Mouse (Mus musculus): Measurements from ENCODE around the gene Zfp488.

Gene Zfp488

DNA sequence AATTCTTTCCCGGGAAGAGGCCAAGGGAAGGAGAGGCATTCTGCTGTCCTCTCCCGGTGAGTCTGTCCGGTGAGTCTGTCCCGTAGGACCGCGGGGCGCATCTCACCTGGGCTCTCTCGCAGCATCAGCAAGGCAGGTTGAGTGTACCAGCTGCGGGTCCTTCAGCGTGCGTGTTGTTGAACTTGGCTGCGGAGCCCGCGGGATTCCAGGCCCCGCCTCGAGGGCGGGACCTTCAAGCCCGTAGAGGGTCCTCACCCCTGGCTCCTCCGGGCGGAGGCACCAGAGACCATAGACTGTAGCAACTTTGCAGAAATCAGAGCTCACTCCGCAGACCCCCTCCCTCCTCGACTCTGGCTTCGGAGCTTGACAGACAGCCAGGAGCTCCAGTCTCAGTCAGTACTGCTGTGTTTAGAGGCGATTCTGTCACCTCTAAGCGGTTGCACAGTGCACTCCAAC, at the start of gene Zfp488:
Gene Zfp488, minus strand, starts transcription at position 161 of the 456 bp plus-strand sequence.
- DNase-seq (ENCODE audit: low read depth), result no peak

DNA sequence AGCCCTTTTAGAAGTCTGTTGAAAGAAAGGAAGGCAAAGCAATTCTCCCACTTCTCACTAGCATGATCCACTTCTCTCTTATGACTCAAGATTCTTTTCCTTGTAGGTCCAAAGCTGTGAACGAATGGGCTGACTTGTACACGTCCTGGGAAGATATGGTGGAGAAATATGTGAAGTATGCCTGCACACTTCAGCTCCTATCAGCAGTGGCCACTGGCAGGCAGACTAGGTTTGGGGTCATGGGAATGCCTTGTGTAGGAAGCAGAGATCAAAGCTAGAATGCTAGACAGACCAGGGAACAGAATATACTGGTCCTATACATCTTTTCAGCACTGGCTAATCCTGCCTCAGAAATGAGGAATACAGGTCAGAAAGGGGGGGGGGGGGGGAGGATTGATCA, 48.1 kb upstream of the Zfp488 start:
- DNase-seq (ENCODE audit: low read depth), result no peak

DNA sequence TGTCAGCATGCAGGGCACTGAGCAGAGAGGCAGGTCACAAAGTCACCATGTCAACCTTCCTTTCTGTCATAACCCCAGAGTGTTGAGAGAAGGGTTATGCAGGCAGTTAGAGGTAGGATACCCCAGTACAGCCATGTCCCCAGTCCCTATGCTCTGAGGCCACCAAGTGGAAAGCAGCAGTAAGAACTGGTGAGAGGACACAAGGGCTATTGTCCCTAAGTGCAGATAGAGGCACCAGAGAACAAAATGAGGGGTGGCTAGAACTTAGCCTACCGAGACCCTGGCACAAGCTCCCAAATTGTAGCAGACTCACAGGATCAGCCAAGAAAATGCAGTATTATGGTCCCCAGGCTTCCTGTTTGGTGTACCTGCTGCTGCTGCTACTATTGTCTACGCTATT, 38.4 kb upstream of the Zfp488 start:
- no peak for DNase-seq (ENCODE audit: low read depth)

DNA sequence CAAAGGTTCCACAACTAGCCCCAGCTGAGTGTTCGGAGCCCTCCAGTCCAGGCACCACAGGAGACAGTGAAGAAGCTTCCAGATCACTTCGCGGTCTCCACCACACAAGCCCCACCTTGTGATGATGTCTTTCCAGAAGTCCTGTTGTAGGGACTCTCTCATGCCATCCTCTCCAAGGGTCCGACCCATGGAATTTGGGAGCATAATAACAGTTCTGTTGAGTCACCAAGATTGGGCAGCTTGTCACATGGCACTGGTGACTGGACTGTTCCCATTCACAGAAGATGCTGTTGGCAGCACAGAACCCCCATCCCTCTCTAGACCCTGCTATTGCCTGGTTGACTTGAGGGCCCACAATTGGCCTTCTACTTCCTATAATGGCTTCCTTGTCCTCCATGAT, 37.8 kb upstream of the Zfp488 start, which contains the start of gene Gm5460:
Gene Gm5460, plus strand, starts transcription at position 378 of the 400 bp plus-strand sequence.
- no peak for DNase-seq (ENCODE audit: low read depth)

DNA sequence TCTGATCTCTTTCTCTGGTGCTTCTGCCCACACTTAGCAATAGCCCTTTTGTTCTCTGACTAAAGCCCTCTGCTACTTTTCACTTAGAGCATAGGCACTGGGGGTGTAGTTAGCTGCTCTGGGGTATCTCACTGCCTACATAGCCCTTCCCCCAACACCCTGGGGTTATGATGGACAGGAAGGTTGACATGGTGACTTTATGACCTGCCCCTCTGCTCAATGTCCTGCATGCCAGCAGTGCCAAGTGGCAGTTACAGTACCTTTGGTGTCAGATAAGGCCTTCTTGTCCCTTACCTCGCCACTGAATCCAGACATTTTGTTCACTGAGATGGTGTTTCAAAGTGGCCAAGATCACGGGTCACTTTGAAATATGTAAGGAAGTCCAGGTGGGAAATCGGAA, 36.5 kb upstream of the Zfp488 start, which contains the start of gene Gm30083:
Gene Gm30083, minus strand, starts transcription at position 120 of the 400 bp plus-strand sequence.
- DNase-seq (ENCODE audit: low read depth), result no peak

DNA sequence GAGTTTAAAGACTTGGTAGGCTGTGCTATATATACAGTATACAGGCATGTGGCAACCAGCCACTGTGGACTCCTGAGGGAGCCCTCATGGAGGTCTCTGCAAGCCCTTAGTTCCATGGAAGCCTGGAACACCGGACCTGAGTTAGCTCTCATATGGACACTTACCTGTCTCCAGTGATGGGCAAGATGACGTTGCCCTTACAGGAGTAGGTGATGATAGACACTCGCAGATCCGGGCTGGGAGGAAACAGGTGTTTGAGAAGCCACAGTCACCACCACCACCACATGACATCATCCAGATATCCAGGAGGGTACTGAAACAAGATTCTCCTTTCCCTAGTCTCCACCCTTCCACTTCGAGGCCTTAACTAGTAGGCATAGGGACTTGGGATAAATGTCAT, 23.8 kb upstream of the Zfp488 start:
- no peak for DNase-seq (ENCODE audit: low read depth)

DNA sequence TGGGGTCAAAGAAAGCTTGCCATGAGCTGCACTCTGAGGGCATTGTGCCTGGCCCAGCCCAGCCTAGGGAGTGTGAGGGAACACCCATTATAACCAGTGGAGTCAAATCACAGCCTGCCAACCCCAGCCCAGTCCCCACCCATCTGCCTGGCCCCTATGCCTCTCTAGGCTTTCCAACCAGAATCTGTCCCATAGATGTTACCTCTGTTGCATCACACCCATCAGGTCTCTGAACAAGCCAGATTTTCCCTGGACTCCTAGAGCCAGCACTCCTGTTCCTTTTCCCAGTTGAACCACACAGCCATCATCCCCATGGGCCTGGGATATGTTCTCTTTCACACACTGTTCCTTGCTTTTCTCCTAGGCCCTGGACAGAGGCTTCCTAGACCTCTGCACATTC, 22.9 kb upstream of the Zfp488 start:
- DNase-seq (ENCODE audit: low read depth), result no peak

DNA sequence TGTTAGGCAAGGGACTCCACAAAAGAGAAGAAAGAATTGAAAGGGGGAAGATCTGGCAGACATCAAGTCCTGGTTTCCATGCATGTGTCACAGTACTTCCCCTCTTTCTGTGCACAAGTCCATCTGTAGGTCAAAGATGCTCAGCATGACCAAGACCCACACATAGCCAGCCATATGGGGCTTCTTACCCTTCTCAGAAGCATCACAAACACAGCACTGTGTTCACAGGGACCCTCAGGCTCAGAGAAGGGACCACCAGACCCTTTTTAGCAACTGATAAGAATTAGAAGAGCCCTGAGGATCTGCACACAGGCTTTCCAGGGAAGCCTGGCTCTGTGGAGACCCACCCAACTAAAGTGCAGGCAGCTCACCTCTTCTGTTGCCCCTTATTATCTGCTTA, 21.5 kb upstream of the Zfp488 start:
- DNase-seq (ENCODE audit: low read depth), result no peak

DNA sequence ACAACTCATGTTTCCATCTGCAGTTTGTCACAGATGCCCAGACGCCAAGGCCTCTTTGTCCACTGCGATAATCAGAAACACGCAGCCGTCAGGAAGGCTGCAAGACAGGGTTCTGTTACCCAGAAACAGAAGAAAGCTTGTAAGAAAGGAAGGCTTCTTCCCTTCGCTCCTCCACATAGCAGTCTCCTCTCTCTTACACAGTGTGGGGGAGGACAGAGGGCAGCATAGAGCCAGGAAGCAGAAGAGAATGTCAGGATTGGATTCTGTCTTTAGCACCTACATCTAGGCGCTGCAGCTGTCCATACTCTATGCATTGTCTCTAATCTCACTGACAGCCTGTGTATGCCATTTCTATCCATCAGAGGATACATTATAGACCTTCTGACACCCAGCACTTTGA, 18.9 kb upstream of the Zfp488 start:
- DNase-seq (ENCODE audit: low read depth), result no peak

DNA sequence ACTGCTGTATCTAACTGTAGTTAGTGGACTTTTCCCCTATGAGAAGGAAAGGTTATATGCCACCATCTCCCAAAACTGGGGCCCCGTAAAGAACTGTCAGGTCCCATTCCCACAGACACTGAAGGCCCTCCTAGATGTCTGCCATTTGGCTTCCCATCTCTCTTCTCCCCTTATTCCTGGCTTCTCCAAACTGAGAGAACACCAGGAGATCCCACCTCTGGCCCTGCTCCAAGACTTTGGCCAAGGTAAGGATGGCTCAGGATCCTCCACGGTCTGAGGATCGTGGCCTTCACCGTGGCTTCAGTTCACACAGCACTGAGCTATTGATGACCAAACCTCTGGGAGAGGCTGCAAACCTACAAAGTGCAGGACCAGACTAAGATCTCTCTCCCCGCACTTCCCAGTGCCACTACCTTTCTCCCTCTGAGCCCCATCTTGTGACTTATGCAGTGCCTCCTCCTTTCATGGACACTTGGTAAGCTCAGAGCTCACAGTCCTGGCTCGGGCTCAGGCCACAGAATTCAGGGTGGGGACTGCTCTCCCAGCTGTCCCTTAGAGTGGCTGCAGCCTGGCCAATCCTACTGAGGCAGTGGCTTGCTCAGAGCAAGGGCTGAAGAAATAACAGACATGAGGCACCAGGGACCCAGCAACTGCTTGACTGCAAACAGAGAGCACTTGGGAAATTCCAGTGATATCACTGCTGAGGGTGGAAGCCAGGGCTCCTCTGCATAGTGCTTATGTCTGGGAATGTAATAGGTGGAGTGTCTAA, 15.1 kb upstream of the Zfp488 start:
- DNase-seq (ENCODE audit: low read depth), result no peak

DNA sequence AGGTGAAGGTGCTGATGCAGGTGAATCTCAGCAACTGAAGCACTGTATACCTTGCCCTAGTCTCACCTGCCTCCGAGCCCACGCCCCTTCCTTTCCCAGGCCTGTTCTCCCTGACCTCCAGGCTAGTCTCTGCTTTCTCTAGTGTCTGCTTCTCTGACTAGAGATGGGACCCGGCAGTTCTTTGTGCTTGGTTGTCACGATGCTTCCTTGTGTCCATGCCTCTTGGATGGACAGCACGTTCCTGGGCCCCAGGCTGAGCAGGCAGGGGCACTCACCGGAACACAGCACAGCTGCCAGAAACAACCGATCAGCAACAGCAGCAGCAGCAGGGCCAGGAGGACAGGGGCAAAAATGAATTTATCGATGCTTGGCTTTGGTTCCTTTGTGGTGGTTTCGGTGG, 14.5 kb upstream of the Zfp488 start:
- no peak for DNase-seq (ENCODE audit: low read depth)

DNA sequence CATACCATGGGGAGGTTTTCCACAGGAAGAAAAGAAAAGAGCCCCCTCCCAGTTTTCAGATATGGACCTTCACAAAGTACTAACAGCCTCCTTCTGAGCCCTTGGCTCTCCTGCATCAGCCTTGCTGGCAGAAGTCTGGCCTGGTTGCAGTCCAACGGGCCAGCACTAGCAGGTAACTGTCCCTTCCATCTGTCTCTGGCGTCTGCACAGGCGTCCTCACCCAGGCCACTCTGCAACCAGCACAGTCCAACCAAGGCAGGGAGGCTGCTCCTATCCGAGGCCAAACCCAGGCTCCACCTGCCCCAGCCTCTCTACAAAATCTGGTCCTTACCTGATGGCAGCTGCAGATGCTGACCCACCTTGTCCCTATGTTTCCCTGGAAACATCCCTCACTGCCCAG, 13.4 kb upstream of the Zfp488 start:
- DNase-seq (ENCODE audit: low read depth), result no peak

DNA sequence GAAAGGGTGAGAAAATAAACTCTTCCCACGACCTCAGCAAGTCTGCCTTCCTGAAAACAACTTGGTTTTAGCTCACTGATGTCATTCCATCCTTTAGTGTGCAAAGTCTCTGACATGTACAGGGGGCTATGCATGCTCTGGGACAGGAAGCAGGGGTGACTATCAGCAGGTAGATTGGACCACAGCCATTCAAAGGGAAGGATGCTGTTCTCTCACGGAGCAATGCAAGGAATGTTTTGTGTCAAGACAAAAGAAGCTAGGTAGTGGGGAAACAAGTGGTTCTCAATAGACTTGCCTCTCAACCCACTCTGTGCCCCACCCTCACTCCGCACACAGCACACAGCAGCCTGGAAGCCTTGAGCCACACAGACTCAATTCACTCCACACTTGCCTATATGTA, 10.6 kb upstream of the Zfp488 start:
- DNase-seq (ENCODE audit: low read depth), result no peak

DNA sequence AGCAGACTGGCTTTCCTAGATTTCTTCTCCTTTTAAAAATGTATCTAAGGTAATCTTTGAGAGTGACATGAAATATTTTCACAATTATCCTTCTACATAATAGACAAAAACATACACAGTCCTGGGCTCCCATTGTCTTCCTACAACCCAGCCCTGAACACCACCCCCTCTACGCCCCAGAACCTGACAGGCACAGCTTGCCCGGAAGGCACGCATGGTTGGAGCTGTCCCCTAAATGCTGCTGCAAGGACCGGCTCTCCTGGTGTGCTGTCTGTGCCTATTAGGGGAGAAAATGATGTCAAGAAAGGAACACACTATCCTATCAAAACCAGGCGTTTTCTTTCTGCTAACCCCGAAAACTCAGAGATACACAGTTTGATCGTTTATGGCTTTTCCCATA, 816 bp downstream of the Zfp488 start:
- no peak for DNase-seq (ENCODE audit: low read depth)

DNA sequence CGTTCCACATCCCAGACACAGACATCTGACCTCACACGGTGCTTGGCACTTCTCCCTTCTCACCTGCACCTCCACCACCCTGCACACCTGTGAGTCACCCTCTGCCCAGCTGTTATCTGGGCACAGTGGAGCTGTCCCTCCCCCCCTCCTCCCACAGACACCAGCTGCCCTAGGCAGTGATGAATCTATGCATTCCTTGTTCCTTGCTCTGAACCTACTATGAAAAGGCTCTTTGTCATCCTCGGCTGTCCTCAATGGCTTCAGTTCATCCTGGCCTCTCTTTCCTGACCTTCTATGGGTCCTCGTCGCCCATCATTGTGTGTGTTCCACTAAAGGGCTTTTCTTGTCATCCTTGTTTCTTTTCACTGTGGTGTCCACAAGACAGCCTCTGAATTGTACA, 3.8 kb downstream of the Zfp488 start:
- no peak for DNase-seq (ENCODE audit: low read depth)

DNA sequence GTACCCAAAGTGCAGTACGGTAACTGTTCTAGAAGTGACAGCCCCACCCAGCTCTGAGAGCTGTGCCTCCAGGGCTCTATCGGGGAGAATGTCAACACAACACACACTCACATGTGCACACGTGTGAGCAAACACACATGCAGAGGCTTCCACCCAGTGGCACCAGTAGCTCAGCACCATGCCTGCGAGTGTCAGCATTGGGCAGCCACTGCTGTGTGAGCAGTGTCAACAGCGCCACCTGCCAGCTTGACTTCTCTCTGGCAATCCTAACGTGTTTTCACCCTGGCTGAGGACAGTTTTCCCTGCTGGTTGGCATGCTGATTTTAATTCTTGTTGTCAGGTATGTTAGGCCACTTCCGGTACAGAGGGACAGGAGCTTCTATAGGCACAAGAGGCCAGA, 5.9 kb downstream of the Zfp488 start:
- DNase-seq (ENCODE audit: low read depth), result peak; percentile 13

DNA sequence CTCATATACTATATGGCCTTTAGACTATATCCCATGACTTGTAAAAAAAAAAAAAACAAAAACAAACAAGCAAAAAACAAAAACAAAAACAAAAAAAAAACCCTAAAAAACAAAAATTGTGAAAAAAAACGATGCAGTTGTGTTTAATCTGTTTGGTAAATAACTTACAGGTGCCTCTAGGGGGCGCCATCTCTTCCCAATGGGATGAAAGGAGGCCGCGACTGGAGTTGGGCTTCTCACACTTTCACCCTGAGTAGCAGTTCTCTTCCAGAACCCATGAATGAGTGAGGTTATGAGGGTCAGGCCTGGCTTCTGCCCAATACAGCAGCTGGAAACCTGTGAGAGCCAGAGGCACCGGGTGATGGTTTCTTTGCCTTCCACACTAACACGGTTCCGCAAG, 12.9 kb downstream of the Zfp488 start:
- peak; percentile 15 for DNase-seq (ENCODE audit: low read depth)

DNA sequence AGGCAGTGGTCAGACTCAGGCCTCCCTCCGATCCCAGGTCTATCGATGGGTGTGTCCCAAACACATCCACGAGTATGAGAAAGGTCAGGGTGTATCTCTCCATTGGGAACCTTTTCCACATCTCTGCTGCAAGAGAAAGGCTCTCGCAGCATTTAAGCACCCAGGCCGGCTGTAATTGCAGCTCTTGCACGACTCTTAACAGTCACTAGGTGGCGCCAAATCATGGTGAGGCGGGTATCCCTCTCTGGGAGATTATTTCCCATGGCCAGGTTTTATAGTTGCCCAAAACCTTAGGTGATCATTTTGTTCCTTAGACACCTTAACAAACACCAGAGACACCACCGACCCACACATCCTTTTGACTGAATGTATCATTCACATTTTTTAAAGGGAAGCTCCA, 19.2 kb downstream of the Zfp488 start:
- peak; percentile 33 for DNase-seq (ENCODE audit: low read depth)

DNA sequence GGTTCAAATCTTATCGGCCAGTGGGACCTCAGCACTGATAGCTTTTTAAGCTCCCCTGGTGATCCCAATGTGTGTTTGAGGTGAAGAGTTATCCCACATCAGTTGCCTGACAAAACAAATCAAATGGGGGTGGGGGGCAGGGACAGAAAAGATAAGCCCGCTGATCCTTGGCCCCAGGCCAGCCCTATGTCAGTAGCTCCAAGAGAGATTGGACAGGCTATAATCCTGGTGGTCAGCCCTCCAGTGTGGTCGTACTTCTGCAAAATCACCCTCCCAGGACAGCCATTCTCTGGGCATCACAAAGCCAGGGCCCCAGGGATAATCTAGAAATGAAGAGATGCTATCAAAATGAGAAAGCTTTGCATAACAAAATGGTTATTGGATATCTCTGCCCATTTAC, 19.7 kb downstream of the Zfp488 start:
- DNase-seq (ENCODE audit: low read depth), result no peak

DNA sequence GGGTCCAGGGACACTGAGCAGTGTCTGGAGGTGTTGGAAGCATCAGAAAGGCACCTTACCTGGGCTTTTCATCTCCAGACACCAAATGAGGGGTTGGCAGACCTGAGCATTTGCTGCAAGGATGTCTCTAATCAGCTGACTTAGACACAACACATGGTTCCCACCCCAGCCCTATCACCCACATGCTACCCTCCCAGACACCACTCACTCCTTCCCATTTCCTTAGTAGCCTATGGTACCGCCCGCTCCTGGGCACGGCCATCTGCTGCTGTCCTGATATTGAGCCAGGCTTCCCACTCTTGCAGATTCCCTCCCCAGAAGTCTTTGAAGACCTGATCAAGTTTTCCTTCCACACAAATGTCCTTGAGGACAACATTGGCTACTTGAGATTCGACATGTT, 20.4 kb downstream of the Zfp488 start:
- DNase-seq (ENCODE audit: low read depth), result no peak

DNA sequence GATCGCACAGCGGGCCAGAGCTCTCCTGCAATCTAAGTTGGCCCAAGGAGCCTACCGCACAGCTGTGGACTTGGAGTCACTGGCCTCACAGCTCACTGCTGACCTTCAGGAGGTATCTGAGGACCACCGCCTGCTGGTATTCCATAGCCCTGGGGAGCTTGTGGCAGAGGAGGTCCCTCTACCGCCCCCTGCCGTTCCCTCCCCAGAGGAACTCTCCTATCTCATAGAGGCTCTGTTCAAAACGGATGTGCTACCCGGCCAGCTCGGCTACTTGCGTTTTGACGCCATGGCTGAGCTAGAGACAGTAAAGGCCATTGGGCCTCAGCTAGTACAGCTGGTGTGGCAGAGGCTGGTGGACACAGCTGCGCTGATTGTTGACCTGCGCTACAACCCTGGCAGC, 22.5 kb downstream of the Zfp488 start:
- DNase-seq (ENCODE audit: low read depth), result no peak

DNA sequence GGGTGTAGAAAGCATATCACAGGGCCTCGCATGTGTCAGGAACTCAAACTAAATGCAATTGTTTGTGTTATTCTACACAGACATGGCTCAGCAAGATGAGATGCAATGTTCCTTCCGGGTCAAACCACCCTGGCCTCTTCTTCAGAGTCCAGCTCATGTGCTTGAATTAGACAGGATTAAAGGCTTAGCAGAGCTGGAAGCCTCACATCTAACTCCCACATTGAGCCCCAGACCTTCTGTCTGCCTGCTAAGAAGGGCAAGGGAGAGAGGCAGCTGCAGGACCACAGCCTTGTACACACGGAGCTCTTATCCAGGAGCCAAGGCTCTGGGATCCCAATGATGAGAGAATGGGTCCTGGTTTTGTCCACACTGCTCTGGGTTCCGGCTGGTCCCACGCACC, 24.8 kb downstream of the Zfp488 start, which contains the start of gene Rbp3:
Gene Rbp3, plus strand, starts transcription at position 243 of the 400 bp plus-strand sequence.
- no peak for DNase-seq (ENCODE audit: low read depth)

DNA sequence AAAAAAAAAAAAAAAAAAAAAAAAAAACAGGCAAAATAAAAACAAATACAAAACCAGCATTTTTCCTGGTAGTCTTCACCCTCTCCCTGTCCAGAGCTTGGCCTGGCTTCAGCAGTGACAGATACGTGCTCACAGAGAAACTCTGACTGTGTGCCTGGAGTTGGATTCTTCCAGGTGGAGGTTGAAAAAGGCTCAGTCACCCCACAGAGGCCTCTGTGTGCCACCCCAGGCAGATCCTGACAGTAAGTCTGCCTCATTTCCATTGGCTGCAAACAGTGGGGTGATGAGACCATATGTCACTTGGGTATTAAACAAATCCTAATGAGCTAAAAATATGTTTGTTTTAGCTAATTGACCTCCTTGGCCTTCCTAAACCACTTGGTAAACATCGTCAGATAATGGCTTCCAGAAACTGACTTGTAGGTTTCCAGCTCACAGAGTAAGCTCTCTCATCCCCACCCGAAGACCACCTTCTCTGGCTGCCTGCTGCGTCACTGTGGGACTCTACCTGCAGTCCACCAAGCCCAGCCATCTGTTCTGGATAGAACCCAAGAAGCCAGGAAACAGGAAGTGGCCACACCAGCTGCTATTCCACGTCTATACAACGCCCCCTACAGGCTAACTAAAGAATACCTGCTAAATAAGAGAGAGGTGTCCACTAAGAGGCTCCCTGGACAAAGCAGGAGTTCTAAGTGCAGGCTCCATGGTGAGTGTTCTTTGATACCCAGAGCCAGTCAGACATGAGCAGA, 26.2 kb downstream of the Zfp488 start:
- DNase-seq (ENCODE audit: low read depth), result peak; percentile 28

Data from 416B (cell line).